In genomic region chr11:88909388-88910036, GRCm38 (mm10) we compare ENCODE assay signal across 11 mouse cellular contexts. TPM values are rescaled to one million over a fixed set of nuclear protein-coding genes. Genes with fewer than 3 reads are reported as not detected.
A peak's percentile ranks its signal among the peaks of the same experiment; 100 is the strongest.
DNase-seq lines count a peak whose midpoint lies in the region; ATAC-seq lines count a peak whose summit lies in the region.
"Had no signal": no experiment of that assay in that cellular context is flagged by ENCODE, and none has a peak within 500 bp of the region (broad histone marks: within the 10 kb centered on the region; RNA-seq: fewer than 3 reads in every experiment).

No protein-coding gene starts in this region.

- DNase-seq in layer of hippocampus, postnatal 10 days (ENCODE audit: low spot score in 2 of 2): peak; percentile 16 to 26
- DNase-seq in layer of hippocampus, postnatal 25 days (ENCODE audit: extremely low spot score in 1 of 2, low spot score in 1 of 2): no peak
- DNase-seq in adrenal gland, postnatal 25 days: peak; percentile 64
- DNase-seq in heart, postnatal 25 days (ENCODE audit: low spot score): peak; percentile 24
- peak; percentile 75 for DNase-seq in lung, postnatal 14 days
- DNase-seq in thymus, postnatal 10 days (ENCODE audit: low spot score in 2 of 2): no peak
- DNase-seq in midbrain, embryonic 11.5 days (ENCODE audit: low spot score, missing footprints): no peak

- no peak overlapping the region for H3K9ac ChIP-seq in midbrain, embryonic 11.5 days (ENCODE audit: low read length)
- H3K9ac ChIP-seq in midbrain, embryonic 16.5 days (ENCODE audit: low read depth, low read length): no peak overlapping the region
- H3K9ac ChIP-seq: forebrain, embryonic 12.5 days had no signal

- no peak overlapping the region for H3K4me2 ChIP-seq in midbrain, embryonic 11.5 days
- no peak overlapping the region for H3K4me2 ChIP-seq in midbrain, embryonic 16.5 days (ENCODE audit: low read length)
- H3K4me2 ChIP-seq: forebrain, embryonic 12.5 days had no signal

- H3K9me3 ChIP-seq in midbrain, embryonic 11.5 days (ENCODE audit: control insufficient read depth, low read length): no peaks in the 10 kb centered on the region
- no peaks in the 10 kb centered on the region; the same call in 1 of the 2 replicates for H3K9me3 ChIP-seq in midbrain, embryonic 16.5 days (replicated peaks; ENCODE audit: control insufficient read depth, low read length, poor library complexity, severe bottlenecking)
- H3K9me3 ChIP-seq: forebrain, embryonic 12.5 days had no signal

- H3K4me3 ChIP-seq in midbrain, embryonic 11.5 days (ENCODE audit: low read depth, low read length): no peak overlapping the region
- H3K4me3 ChIP-seq in midbrain, embryonic 16.5 days (ENCODE audit: low read depth, low read length): no peak overlapping the region
- H3K4me3 ChIP-seq: forebrain, embryonic 12.5 days had no signal

- WGBS in midbrain, embryonic 11.5 days: 90% methylated on average over 8 of the region's 8 CpGs
- 85% methylated on average over 8 of the region's 8 CpGs for WGBS in midbrain, embryonic 16.5 days

- no peaks in the 10 kb centered on the region for H3K4me1 ChIP-seq in midbrain, embryonic 11.5 days (ENCODE audit: control insufficient read depth, insufficient read depth, low read length)
- no peaks in the 10 kb centered on the region for H3K4me1 ChIP-seq in midbrain, embryonic 16.5 days (ENCODE audit: control insufficient read depth, insufficient read depth, low read length)
- H3K4me1 ChIP-seq: forebrain, embryonic 12.5 days had no signal

- ATAC-seq in midbrain, embryonic 11.5 days (ENCODE audit: low FRiP score): no peak
- no peak for ATAC-seq in midbrain, embryonic 16.5 days

- H3K27me3 ChIP-seq in midbrain, embryonic 11.5 days (ENCODE audit: control insufficient read depth, insufficient read depth, low read length): no peaks in the 10 kb centered on the region
- H3K27me3 ChIP-seq in midbrain, embryonic 16.5 days (ENCODE audit: control insufficient read depth, insufficient read depth, low read depth, low read length): no peaks in the 10 kb centered on the region
- H3K27me3 ChIP-seq: forebrain, embryonic 12.5 days had no signal

- intact Hi-C loops in heart, postnatal 25 days (cut with DNase I): loop anchor here (5.0 kb wide), 3 partner anchors 47 to 62 kb away; partner anchors contain the start of genes Akap1 and Scpep1

- no peaks in the 10 kb centered on the region for H3K36me3 ChIP-seq in midbrain, embryonic 11.5 days (ENCODE audit: control insufficient read depth, insufficient read depth, low read length)
- no peaks in the 10 kb centered on the region for H3K36me3 ChIP-seq in midbrain, embryonic 16.5 days (ENCODE audit: control insufficient read depth, insufficient read depth, low read length)
- H3K36me3 ChIP-seq: forebrain, embryonic 12.5 days had no signal

- H3K27ac ChIP-seq in midbrain, embryonic 11.5 days (ENCODE audit: low read depth, low read length): no peak overlapping the region
- no peak overlapping the region for H3K27ac ChIP-seq in midbrain, embryonic 16.5 days (ENCODE audit: low read length)
- H3K27ac ChIP-seq: forebrain, embryonic 12.5 days; macrophage had no signal

RNA-seq across cellular contexts. Expression of gene Akap1, which starts 45.1 kb away (rescaled TPM):
- 10 to 100 TPM; 44.1 to 45.8 TPM for total RNA-seq in layer of hippocampus, postnatal 10 days (2021)
- total RNA-seq in layer of hippocampus, postnatal 25 days (2021): 10 to 100 TPM; 39.8 to 42.6 TPM
- 126 and 129 TPM in 2 replicates for total RNA-seq in adrenal gland, postnatal 25 days (2021)
- total RNA-seq in heart, postnatal 25 days (2021): 100 to 1,000 TPM; 114 to 123 TPM
- 13.0 and 13.6 TPM in 2 replicates for polyA plus RNA-seq in midbrain, embryonic 11.5 days (2014; fragmentation: Nextera tagmentation; extraction: Ambion mirVana)
- 31.2 and 33.3 TPM in 2 replicates for polyA plus RNA-seq in midbrain, embryonic 16.5 days (2015; fragmentation: Nextera tagmentation; extraction: Ambion mirVana)

RNA-seq across cellular contexts. Expression of gene Scpep1, which starts 45.8 kb away (rescaled TPM):
- total RNA-seq in layer of hippocampus, postnatal 10 days (2021): 10 to 100 TPM; 17.9 to 19.0 TPM
- 10 to 100 TPM; 13.7 to 15.7 TPM for total RNA-seq in layer of hippocampus, postnatal 25 days (2021)
- total RNA-seq in adrenal gland, postnatal 25 days (2021): 257 and 299 TPM in 2 replicates
- 10 to 100 TPM; 16.8 to 20.3 TPM for total RNA-seq in heart, postnatal 25 days (2021)
- 74.2 and 76.7 TPM in 2 replicates for polyA plus RNA-seq in midbrain, embryonic 11.5 days (2014; fragmentation: Nextera tagmentation; extraction: Ambion mirVana)
- 31.9 and 37.9 TPM in 2 replicates for polyA plus RNA-seq in midbrain, embryonic 16.5 days (2015; fragmentation: Nextera tagmentation; extraction: Ambion mirVana)

RNA-seq across cellular contexts. Expression of gene Elobl, which starts 57.2 kb away (rescaled TPM):
- total RNA-seq in layer of hippocampus, postnatal 10 days (2021): not detected
- not detected for total RNA-seq in layer of hippocampus, postnatal 25 days (2021)
- not detected in 2 replicates for total RNA-seq in adrenal gland, postnatal 25 days (2021)
- not detected for total RNA-seq in heart, postnatal 25 days (2021)
- not detected in 2 replicates for polyA plus RNA-seq in midbrain, embryonic 11.5 days (2014; fragmentation: Nextera tagmentation; extraction: Ambion mirVana)
- polyA plus RNA-seq in midbrain, embryonic 16.5 days (2015; fragmentation: Nextera tagmentation; extraction: Ambion mirVana): not detected in 2 replicates
- polyA plus RNA-seq: forebrain, embryonic 12.5 days; intestine, postnatal 0 days; macrophage had no signal

Comparison
In these comparisons a context has a peak if more than half of its experiments do, and no peak if none do; other contexts are left out.
1. DNase-seq: peak in layer of hippocampus, postnatal 10 days (2 of 2), adrenal gland, postnatal 25 days (single experiment), heart, postnatal 25 days (single experiment) and lung, postnatal 14 days (single experiment); none in layer of hippocampus, postnatal 25 days (0 of 2), thymus, postnatal 10 days (0 of 2) and midbrain, embryonic 11.5 days (single experiment).
2. RNA of gene Scpep1, which starts 45.8 kb away (total RNA-seq): 257 to 299 TPM in adrenal gland, postnatal 25 days; 16.8 to 20.3 TPM in heart, postnatal 25 days, 17.9 to 19.0 TPM in layer of hippocampus, postnatal 10 days and 13.7 to 15.7 TPM in layer of hippocampus, postnatal 25 days; every median in the first group is over 10 times any median in the second.